Mouse (Mus musculus): ENCODE measurements around the gene Aldh2. TPM values are rescaled to one million over a fixed set of nuclear protein-coding genes. Genes with fewer than 3 reads are reported as not detected.
A peak's percentile ranks its signal among the peaks of the same experiment; 100 is the strongest.
"Not testable (repeated sequence)": the region's sequence is repeated elsewhere in the genome, so short reads cannot be mapped to it uniquely, and the experiment has no call there.

The Aldh2 gene
- total and polyA plus RNA-seq, 3 experiments, result 1,066 to 6,143 (median 2,347) TPM

- peak; percentile 49 for DNase-seq
Observed at GRCm38 (mm10) chr5:121546530-121546895, 47.1 kb downstream of the Aldh2 start.

- DNase-seq, result peak; percentile 97
Observed at GRCm38 (mm10) chr5:121545793-121546529, 47.7 kb downstream of the Aldh2 start, which contains the start of gene Mapkapk5. Gene Mapkapk5 (minus strand): TSS chr5:121545905.

GRCm38 (mm10) chr5:121544910-121545792, 48.5 kb downstream of the Aldh2 start, which contains the start of the genes Adam1a and Gm42878:
Gene Adam1a (minus strand): TSS chr5:121545482.
Gene Gm42878 (minus strand): TSS chr5:121545482.
- DNase-seq, result peak; percentile 69

GRCm38 (mm10) chr5:121543370-121543769, 50.3 kb downstream of the Aldh2 start:
- no peak for DNase-seq

- DNase-seq, result no peak
Observed at GRCm38 (mm10) chr5:121541235-121541634, 52.4 kb downstream of the Aldh2 start.

GRCm38 (mm10) chr5:121540066-121540465, 53.6 kb downstream of the Aldh2 start:
- no peak for DNase-seq

- DNase-seq, result no peak
Observed at GRCm38 (mm10) chr5:121537588-121537987, 56.0 kb downstream of the Aldh2 start.

- no peak for DNase-seq
Observed at GRCm38 (mm10) chr5:121536921-121537555, 56.6 kb downstream of the Aldh2 start.

- DNase-seq, result no peak
Observed at GRCm38 (mm10) chr5:121535116-121535515, 58.5 kb downstream of the Aldh2 start.

GRCm38 (mm10) chr5:121534521-121534920, 59.1 kb downstream of the Aldh2 start:
- no peak for DNase-seq

GRCm38 (mm10) chr5:121526961-121527360, 66.7 kb downstream of the Aldh2 start:
- DNase-seq, result peak; percentile 67

- peak; percentile 66 for DNase-seq
Observed at GRCm38 (mm10) chr5:121526526-121526925, 67.1 kb downstream of the Aldh2 start.

GRCm38 (mm10) chr5:121525774-121526450, 67.7 kb downstream of the Aldh2 start:
- DNase-seq, result peak; percentile 52

GRCm38 (mm10) chr5:121519758-121520157, 73.9 kb downstream of the Aldh2 start:
- not testable (repeated sequence) for DNase-seq

GRCm38 (mm10) chr5:121518983-121519382, 74.6 kb downstream of the Aldh2 start:
- no peak for DNase-seq

Other genes with a start within 250 kb of the Aldh2 start
- gene Trafd1, start 208.2 kb downstream of the Aldh2 start, total RNA-seq (2021), result 10 to 100 TPM; 28.7 to 44.5 TPM
- gene Trafd1, start 208.2 kb downstream of the Aldh2 start, polyA plus RNA-seq (2012; rRNA removed), result 34.7 and 36.8 TPM in 2 replicates
- 10 to 100 TPM; 33.9 to 40.8 TPM for gene Naa25, start 195.9 kb downstream of the Aldh2 start, total RNA-seq (2021)
- gene Naa25, start 195.9 kb downstream of the Aldh2 start, polyA plus RNA-seq (2012; rRNA removed), result 5.8 and 9.6 TPM in 2 replicates
- 1 to 10 TPM; 2.6 to 4.8 TPM for gene Tmem116, start 141.9 kb downstream of the Aldh2 start, total RNA-seq (2021)
- 3.3 and 8.1 TPM in 2 replicates for gene Tmem116, start 141.9 kb downstream of the Aldh2 start, polyA plus RNA-seq (2012; rRNA removed)
- gene Erp29, start 141.3 kb downstream of the Aldh2 start, total RNA-seq (2021), result 100 to 1,000 TPM in 1 of 2 experiments, 10 to 100 TPM in 1; 85.4 to 113 TPM
- 36.8 and 41.9 TPM in 2 replicates for gene Erp29, start 141.3 kb downstream of the Aldh2 start, polyA plus RNA-seq (2012; rRNA removed)
- gene Adam1b, start 90.4 kb downstream of the Aldh2 start, total RNA-seq (2021), result not detected
- gene Adam1b, start 90.4 kb downstream of the Aldh2 start, polyA plus RNA-seq (2012; rRNA removed), result not detected in 2 replicates
- 1 to 10 TPM; 3.5 to 4.2 TPM for gene Adam1a, start 48.3 kb downstream of the Aldh2 start, total RNA-seq (2021)
- 4.6 TPM in 2 replicates for gene Adam1a, start 48.3 kb downstream of the Aldh2 start, polyA plus RNA-seq (2012; rRNA removed)
- gene Gm42878, start 48.3 kb downstream of the Aldh2 start, total RNA-seq (2021), result not detected
- gene Gm42878, start 48.3 kb downstream of the Aldh2 start, polyA plus RNA-seq (2012; rRNA removed), result not detected in 2 replicates
- 10 to 100 TPM; 63.5 to 96.5 TPM for gene Mapkapk5, start 47.9 kb downstream of the Aldh2 start, total RNA-seq (2021)
- 18.9 and 20.1 TPM in 2 replicates for gene Mapkapk5, start 47.9 kb downstream of the Aldh2 start, polyA plus RNA-seq (2012; rRNA removed)
- gene Acad12, start 25.1 kb upstream of the Aldh2 start, total RNA-seq (2021), result 10 to 100 TPM; 19.4 to 23.5 TPM
- gene Acad12, start 25.1 kb upstream of the Aldh2 start, polyA plus RNA-seq (2012; rRNA removed), result 14.1 and 14.5 TPM in 2 replicates
- gene Acad10, start 66.7 kb upstream of the Aldh2 start, total RNA-seq (2021), result 10 to 100 TPM; 23.1 to 25.4 TPM
- gene Acad10, start 66.7 kb upstream of the Aldh2 start, polyA plus RNA-seq (2012; rRNA removed), result 9.8 and 10.0 TPM in 2 replicates
- gene Brap, start 66.7 kb upstream of the Aldh2 start, total RNA-seq (2021), result 10 to 100 TPM; 52.4 to 60.5 TPM
- 14.7 and 17.0 TPM in 2 replicates for gene Brap, start 66.7 kb upstream of the Aldh2 start, polyA plus RNA-seq (2012; rRNA removed)
- 100 to 1,000 TPM; 146 to 229 TPM for gene Atxn2, start 117.5 kb upstream of the Aldh2 start, total RNA-seq (2021)
- 214 and 218 TPM in 2 replicates for gene Atxn2, start 117.5 kb upstream of the Aldh2 start, polyA plus RNA-seq (2012; rRNA removed)
- gene Sh2b3, start 243.8 kb upstream of the Aldh2 start, total RNA-seq (2021), result 10 to 100 TPM; 28.8 to 32.1 TPM
- 138 and 147 TPM in 2 replicates for gene Sh2b3, start 243.8 kb upstream of the Aldh2 start, polyA plus RNA-seq (2012; rRNA removed)